Mouse (Mus musculus): Measurements from ENCODE around the gene Fam84a. TPM values are rescaled to one million over a fixed set of nuclear protein-coding genes. Genes with fewer than 3 reads are reported as not detected.

Fam84a gene
- total RNA-seq (2015; ENCODE audit: low replicate concordance) (not detected in 2 replicates), total RNA-seq (2017; ENCODE audit: low replicate concordance) (not detected in 2 replicates)

DNA sequence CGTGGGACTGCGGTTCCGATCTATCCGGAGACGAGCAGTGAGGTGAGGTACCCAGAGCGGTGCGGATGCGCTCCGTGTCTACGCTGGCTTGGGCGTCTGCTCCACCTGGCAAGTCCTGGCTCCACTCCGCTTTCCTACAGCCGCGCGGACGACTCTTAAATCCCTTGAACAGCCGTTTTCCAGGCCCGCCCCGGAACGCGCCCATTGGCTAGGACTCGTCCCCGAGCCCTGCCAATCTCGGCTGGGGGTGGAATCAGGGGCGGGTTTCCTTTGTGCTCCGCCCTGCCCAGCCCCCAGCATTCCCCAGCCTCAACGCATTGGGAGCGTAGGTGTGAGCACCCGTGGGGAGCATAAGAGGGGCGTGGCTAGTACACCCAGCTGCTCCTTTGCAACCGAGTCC lies at the start of gene Fam84a:
TSS of gene Fam84a (minus strand) at position 134 of the 400 bp plus-strand sequence.
- ATAC-seq (replicated peaks; ENCODE audit: low FRiP score, poor library complexity, severe bottlenecking), result no peak

DNA sequence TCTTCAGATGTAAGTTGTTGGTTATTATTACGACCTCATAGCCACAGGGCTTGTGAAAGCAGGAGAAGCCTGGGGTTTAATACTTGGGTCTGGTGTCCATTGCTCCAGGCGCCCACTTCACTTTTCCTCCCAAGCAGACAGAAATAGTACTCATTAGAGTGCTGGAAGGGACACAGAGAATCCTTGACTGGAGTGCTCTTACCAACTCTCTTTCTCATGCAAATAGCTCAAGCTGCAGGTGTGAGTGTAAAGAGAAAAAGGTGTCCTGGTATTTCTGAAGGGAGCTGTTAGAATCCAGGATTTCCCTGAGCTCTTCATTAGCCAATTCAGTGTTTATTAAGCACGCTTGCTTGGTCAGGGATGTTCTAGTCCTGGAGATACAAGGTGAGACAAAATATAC lies 43.6 kb upstream of the Fam84a start:
- ATAC-seq (replicated peaks; ENCODE audit: low FRiP score, poor library complexity, severe bottlenecking), result no peak

DNA sequence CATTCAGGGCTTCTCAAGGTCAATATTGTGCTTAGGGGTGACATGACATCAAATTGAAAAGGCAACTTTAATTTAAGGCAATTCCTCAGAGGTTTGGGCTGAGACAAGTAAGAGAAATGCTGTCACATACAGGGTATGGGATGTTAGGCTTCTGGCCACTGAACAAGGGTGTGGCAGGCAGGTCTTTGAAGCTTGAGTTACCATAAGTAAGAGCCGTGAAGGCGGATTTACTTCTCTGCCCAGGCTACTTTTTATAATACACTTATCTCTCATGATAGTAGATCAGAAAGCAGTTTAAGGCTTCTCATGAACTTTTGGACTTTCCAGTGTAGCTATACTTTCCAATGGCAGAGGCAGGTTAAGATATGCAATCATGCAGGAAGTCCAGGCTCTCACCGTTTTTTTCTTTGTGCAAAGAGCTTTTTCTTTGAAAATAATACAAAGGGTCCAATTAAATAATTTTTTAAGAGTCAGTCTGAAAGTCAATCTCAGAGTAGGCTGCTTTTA lies 34.9 kb upstream of the Fam84a start:
- no peak for ATAC-seq (replicated peaks; ENCODE audit: low FRiP score, poor library complexity, severe bottlenecking)

DNA sequence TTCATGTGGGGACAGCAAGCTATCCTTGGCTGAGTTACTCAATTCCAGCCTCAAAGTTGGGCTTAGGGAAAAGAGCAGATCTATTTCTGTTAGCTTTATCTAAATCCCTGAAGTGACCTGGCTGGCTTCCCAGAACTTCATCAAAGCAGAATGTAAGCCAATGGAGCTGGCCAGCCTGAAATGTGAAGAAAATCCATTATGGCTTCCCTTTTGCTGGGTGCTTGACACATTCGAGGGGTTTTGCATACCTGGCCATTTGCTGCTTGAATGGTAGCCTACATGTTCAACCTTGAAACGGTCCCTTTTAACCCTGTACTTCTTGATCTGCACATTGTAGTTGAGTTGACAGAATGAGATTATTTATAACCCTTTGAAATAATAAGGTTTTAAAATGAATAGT lies 13.9 kb upstream of the Fam84a start:
- no peak for ATAC-seq (replicated peaks; ENCODE audit: low FRiP score, poor library complexity, severe bottlenecking)

DNA sequence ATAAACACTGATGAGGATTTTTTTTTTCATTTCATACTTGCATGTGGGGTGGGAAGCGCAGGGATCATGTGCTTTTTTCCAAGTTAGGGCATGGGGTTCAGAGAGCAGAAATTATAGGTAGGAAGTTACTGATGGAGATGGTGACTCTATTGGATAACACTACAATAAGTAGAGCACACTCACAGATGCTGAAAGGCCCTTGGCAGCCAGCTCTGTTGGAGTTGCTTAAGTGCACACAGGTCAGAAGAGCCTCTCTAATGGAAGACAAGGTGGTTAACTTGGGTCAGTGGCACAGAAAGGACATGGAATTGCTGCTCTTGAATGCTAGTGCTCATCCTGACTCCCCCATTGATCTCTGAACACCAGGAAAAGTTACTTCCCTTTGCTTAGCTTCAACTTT lies 13.1 kb upstream of the Fam84a start:
- ATAC-seq (replicated peaks; ENCODE audit: low FRiP score, poor library complexity, severe bottlenecking), result no peak

DNA sequence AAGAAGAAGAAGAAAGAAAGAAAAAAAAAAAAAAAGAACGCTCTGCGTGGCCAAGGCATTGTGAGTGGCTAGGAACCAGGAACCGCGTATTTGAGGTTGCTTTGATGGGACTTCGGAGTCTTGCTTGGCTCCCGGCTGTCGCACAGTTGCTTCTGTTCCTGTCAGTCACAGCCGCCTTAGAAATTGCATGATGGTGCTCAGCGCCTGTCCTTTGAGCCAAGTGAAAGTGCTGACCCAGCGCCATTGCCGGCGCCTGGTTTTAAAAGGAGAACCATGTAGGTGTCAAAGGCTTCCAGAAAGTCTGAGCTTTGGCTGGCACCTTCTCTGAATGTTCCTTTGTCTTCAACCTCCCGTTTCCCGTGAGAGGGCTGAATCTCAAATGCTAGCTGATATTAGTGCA lies 572 bp upstream of the Fam84a start:
- no peak for ATAC-seq (replicated peaks; ENCODE audit: low FRiP score, poor library complexity, severe bottlenecking)

DNA sequence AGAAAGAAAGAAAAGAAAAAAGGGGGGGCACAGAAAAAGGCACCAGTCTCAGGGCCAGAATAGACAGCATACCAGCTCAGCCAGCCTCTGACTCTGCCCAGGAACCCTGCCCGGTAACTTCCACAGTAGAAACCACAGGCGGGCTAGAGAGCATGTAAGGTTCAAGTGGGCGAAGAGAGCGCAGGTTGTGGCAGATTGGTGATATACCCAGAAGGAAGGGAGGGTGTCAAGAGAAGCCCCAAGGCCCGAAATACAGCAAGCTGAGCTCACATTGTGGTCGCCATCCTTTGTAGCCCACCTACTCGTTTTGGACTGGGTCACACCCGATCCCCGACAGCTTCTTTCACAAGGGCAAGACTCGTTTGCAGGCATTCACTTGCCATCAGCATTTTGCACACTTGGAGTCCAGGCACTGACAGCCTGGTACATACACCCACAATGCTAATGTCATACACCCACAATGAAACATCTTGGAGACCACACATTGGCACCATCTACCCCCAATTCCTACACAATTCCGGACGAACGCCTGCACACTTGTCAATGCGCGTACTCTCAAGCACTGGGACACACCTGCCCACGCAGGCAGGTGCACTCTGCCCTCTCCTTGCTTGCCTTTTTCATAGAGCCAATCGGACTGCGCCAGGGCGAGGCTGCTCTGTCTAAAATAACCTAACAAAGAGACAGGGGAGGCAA lies 770 bp downstream of the Fam84a start:
- no peak for ATAC-seq (replicated peaks; ENCODE audit: low FRiP score, poor library complexity, severe bottlenecking)

DNA sequence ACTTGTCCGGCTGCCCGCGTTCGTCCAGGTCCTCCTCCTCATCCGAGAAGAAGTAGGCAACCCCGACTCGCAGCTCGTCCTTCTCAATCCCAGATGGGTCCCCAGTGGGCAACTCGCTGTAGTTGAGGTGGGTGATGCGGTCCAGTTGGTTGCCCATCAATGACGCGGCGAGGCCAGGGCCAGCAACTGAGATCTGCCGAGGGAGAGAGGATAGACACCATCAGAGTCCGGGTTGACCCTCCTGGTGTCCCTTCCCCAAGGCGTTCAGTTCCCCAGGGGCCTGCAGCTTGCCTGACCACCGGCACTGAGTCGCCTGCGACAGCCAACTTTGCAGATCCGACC lies 1.3 kb downstream of the Fam84a start:
- no peak for ATAC-seq (replicated peaks; ENCODE audit: low FRiP score, poor library complexity, severe bottlenecking)

DNA sequence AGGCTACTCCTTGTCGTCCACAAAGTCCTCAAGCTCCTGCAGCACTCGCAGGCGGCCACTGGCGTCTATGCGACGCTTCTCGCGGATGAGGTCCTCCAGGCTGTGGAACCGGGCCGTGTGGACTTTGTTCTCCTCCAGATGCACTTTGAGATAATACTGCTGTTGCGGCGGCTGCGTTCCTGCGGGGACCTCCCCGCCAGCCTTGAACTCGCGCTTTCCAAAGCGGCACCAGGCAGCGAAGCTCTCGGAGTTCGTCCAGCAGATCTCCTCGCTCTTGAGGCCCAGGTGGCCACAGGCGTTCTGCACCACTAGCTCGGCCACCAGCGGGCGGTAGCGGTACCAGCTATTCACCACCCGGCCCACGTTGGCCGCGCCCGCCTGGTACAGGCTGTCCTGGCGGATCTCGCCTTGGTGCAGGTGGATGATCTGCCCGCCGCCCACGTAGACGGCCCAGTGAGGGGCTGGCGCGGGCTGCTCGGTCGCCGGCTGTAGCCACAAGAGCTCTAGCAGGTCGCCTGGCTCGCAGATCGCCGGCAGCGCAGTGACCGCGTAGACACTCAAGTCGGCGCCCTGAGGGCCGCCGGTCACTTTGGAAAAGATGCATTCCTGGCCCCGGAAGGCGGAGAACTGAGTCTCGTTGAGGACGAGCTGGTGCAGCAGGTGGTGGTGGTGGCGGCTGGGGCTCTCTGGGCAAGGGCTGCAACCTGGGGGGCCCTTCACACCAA lies 1.8 kb downstream of the Fam84a start:
- no peak for ATAC-seq (replicated peaks; ENCODE audit: low FRiP score, poor library complexity, severe bottlenecking)

DNA sequence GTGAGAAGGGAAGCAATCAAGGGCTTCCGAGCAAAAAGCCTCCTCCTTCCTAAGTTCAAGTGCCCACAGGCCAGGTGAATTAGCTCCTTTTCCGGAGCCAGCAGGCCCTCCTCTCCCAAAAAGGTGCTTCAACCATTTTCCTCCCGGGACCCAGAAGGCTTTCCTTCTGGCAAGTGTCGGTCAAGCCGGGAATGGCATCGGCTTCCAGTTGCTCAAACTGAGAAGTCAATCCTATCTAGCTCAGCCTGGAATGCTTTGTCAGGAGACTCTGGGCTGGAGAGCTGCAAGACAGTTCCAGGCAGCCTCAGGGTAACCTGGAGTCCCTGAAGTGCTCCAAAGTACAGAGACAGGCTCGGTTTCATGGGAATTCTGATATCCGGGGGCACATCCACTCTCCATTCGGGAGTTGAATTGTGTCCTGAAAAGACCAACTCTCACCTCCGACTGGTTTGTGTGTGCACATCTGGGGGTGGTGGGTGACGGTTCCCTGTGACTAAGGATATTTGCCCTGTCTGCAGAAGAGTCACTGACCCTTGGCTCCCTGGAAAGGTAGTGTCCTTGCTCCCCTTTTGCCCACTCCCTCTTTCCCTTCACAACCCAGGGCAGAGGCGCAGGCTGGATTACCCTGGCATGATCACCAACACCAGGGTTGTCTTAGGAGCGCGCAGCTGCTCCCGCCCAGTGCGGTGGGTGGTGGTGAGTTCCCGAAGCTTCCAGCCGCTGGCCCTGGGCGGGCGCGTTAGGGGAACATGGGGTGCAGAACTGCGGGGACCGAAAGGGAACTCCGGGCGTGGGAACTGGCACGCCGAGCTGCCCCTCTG lies 2.6 kb downstream of the Fam84a start:
- ATAC-seq (replicated peaks; ENCODE audit: low FRiP score, poor library complexity, severe bottlenecking), result no peak

DNA sequence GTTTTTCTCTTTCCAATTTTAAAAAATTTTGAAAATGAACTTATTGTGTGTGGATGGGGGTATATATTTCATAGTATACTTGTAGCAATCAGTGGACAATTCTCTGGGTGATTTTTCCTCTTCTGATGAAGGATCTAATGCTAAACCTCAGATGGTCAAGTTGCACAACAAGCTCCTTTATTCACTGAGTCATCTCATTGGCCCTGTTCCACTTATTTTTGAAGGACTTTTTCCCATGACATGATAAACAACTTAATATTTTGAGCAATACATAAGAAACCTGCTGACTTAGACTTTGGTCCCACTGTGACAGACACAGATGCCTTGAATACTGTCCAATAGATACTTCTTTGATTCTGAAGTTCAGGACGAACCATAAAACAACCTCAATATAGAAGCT lies 14.8 kb downstream of the Fam84a start:
- no peak for ATAC-seq (replicated peaks; ENCODE audit: low FRiP score, poor library complexity, severe bottlenecking)

DNA sequence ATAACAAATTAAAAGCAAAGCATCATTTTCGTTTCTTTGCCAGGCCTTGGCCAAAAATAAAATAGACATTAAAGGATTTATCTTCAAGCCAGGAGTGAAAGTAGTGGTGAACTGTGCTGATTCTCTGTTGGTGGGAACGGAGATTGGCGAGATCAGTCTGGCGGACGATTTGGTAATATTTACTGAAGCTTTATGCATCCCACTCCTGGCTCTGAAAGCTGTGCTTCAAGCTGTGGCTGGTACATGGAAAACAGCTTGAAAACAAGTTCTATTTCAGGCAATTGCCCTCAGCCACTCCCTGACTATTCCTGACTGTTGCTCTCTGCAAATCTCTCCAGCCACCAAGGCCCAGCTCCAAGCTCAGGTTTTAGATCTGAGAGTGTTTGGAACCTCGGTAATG lies 37.1 kb downstream of the Fam84a start:
- ATAC-seq (replicated peaks; ENCODE audit: low FRiP score, poor library complexity, severe bottlenecking), result no peak

DNA sequence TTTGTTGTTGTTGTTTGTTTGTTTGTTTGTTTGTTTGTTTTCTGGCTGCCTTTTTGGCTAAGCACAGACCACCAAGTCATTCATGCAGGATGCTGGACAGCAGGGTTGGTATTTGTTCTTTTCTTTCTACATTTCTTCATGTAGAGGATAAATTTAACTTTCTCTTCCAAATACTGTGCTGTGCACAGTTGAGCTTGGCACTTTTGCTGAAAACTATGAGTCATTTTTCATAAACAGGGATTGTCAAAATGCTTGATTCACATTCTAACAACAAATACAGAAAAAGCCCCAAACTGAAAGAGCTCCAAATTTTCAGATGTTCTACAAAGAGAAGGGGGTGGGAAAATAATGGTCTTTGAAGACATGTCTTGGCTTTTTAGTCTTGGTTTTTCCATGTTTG lies 54.9 kb downstream of the Fam84a start:
- no peak for ATAC-seq (replicated peaks; ENCODE audit: low FRiP score, poor library complexity, severe bottlenecking)

Data from erythroid progenitor cell, adult 5-6 weeks (primary cell).